Mouse (Mus musculus) urinary bladder, postnatal 25 days (tissue): Measurements from ENCODE around the gene Zfp706.

Experiments
- DNase-seq: peaks from one replicate; pipeline ENCODE4 v3.0.0; 2022; ENCODE audit warnings: low spot score

Gene Zfp706

GRCm38 (mm10) chr15:36977823-36978222, 29.8 kb downstream of the Zfp706 start:
- no peak for DNase-seq

DNA sequence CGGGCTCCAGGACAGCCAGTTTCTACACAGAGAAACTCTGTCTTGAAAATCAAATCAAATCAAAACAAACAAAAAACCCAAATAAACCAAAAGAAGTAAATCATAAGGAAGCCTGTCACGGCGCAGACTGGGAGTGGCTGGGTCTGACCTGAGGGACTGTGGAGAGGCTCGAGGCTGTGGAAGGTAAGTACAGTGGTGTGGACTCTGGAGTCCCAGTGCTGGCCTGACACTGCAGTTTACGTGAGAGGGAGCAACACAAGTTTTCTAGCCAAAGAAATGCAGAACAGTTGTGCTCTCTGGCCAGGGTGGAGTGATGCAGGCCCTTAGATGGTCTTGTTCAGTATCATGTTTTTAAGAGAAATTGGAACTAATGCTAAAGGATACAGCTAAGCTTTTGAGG, 31.9 kb downstream of the Zfp706 start:
- no peak for DNase-seq

- no peak for DNase-seq
Observed at GRCm38 (mm10) chr15:36975256-36975620, 32.3 kb downstream of the Zfp706 start.

GRCm38 (mm10) chr15:36974614-36975255, 32.8 kb downstream of the Zfp706 start:
- no peak for DNase-seq

- DNase-seq = no peak
Observed at GRCm38 (mm10) chr15:36973714-36974113, 33.9 kb downstream of the Zfp706 start.

DNA sequence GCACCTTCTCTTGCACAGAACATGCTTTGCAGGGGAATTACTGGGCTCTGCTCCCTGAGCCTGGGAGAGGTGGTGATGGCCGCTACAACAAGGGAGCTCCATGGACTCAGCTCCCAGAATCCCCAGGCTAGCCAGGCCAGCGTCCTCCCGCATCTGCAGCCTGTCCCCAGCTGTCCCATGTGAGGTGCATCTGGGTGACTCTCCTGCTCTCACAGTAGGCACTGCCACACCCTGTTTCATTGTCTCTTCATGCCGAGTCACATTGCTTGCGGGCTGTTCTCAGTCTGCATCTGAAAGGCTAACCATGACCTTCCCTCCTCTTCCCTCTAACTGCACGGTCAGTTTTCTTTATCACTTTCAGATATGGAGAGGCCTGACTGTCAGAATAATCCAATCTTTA, 34.3 kb downstream of the Zfp706 start:
- no peak for DNase-seq

DNA sequence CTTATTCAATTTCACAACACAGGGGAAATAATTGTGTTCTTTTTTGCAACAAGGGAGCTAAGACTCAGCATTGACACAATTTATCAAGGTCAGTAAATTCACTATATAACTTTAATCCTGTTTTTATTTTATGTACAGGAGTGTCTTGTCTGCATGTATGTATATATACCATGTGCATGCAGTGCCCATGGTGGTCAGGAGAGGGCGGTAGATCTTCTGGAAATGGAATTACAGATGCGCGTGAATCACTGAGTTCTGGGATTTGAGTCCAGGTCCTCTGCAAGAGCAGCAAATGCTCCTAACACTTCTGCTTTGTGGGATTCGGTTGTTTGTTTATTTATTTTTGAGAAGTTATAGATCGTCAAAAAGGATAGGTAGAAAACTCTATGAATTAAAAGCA, 37.8 kb downstream of the Zfp706 start:
- no peak for DNase-seq

DNA sequence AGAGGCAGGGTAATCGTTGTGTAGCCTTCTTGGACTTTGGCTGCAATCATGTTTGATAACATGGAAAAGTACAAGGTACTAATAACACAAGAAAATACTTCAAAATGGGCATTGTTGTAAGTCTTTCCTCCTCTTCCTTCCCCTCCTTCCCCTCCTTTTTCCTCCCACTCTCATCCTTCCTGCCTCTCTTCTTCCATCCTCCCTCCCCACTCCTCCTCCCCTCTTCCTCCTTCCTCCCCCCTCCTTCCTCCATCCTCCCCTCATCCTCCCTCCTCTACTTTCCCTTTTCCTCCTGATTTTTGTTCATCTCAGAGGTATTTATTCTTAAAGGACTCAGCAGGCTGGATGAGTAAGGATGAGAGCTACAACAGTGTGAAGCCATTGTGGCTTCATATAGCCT, 39.3 kb downstream of the Zfp706 start:
- DNase-seq = no peak

DNA sequence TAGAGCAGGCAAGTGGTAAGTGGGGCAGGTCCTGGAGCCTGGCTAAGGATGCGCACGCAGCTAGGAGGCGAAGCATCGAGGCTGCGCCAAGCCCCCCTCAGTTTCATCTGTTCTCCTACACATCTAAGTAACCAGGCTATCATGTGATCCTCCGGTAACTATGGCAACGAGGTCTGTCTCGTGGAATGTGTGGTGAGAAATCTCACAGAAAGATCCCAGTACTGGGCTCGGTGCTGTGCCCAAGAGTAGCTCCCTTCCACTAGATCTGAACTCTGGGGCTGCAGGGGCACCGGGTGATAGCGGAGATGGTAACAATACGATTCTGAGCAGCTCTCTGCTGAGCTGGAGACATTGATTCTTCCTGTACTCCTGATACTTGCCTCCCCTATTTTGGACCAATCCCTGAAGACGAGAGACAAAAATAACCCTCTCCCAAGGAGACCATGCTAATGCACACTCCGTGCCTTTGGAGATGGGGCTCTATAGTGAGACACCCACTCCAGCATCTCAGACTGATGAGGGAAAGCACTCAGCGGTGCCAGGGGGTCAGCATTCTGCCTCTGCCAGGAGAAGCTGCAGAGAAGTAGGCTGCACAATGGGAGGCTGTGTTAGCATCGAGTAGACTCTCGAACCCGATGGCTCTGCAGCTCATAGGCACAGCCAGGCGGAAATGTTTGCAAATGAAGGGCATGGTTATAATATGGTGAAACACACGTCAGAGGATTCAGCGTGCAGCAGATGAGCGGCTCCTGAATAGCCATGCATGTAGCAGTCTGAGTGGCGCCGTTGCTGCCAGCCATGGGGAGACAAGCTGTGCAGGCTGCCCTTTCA, 40.0 kb downstream of the Zfp706 start:
- DNase-seq = no peak

GRCm38 (mm10) chr15:36966940-36967339, 40.6 kb downstream of the Zfp706 start:
- no peak for DNase-seq

- no peak for DNase-seq
Observed at GRCm38 (mm10) chr15:36966466-36966865, 41.1 kb downstream of the Zfp706 start.

DNA sequence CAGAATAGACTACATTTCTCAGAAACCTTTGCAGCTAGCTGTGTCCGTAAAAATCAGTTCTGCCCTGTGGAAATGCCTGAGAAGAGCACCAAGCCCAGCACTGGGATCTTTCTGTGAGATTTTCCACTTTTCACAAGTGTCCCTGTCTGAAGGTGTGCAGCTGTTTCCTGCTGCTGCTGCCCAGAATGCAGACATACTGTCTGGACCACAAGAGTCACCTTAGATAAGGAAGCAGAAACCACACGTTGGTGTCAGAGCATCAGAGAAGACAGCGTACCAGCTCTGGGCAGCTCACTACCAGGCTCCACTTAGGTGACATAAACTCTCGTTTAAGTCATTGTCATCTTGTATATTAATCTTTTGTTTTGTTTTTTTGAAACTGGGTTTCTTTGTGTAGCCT, 41.8 kb downstream of the Zfp706 start:
- DNase-seq = no peak

DNA sequence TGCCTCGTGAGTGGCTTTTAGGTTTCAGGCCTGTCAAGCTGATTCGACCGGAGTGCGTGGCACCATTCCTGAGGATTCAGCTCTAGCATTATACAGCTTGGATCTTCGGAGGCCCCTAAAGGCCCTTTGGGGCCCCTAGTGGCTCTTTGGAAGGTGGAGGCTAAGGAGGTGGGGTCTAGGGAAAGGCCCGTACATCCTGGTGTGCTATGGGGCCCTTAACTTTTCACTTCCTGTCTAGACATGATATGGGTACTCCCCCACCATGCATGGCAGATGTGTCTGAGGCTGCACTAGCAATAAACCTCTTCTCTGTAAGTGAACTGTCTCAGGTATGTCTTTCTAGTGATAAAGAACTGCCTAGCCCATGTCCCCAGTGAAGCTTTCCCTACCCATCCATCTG, 44.6 kb downstream of the Zfp706 start:
- no peak for DNase-seq

DNA sequence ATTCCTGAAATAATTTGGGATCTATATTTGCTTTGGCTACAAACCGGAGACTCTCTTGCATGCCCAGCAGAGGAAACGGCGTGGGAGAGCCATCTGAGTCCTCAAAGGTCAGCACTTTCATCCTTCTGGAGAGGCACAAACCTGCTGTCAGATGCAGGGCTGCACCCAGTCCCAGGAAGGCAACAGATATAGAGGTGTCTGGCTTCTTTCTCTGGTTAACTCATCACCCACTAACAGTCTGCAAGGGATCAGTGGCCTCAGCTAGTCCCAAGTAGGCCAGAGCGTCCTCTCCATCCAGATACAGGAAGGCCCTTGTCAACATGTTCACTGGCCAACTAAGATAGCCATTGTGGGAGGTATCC, 46.7 kb downstream of the Zfp706 start:
- DNase-seq = no peak

DNA sequence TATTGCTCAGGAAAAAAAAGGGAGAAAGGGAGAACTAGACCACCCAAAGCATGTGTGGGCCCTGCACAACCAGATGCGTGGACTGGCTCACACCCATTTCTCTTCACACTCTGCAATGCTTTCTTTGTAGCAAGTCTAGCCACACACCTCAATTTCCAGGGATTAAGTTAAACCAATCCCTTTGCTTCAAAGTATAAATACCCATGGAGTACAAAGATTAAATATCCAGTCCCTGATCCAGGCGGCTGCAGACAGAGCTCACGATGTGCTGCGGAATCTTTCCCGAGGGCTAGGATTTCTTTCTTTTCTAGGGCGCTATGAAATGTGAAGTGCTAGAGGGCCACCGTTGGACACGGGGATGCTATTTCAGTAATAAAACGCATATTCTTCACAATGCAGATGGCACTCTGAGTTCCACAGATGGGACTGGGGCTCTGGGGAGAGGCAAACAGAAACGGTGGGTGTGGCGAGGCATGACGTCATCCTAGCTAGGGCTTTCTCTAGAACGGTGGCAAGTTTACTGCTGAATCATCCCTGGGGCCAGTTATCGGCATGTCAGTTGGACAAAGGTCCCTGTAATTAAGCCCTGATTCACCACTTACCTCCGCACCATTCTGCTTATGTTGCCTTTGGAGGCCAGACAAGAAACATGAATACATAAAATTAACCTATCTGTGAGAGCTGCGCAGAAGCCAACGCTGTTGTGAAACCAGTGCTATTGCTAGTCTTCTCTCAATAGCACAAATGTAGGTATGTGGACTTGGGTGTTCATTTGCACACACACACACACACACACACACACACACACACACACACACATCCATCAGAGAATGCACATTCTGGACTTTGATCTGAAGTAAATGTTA, 47.3 kb downstream of the Zfp706 start:
- peak; percentile 55 for DNase-seq

DNA sequence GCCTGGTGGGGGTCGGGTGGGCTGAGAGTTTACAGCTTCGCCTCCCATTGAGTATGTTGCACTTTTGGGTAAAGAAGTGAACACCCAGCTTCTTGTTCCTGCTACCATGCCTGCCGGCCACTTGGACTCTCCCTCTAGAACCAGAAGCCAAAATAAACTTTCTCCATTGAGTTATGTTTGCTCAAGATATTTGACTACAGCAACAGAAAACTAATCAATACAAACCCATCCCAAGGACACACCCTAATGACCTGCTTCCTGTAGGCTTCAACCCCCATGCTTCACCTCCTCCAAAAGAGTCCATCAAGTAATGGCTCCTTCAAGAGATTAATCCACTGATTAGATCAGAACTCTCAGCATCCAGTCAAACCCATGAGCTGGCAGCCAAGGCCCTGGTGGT, 51.4 kb downstream of the Zfp706 start:
- DNase-seq = no peak

GRCm38 (mm10) chr15:36950258-36950657, 57.3 kb downstream of the Zfp706 start:
- no peak for DNase-seq

GRCm38 (mm10) chr15:36948866-36949546, 58.6 kb downstream of the Zfp706 start:
- no peak for DNase-seq
